Mouse (Mus musculus): Measurements from ENCODE around the gene Ncaph2. TPM values are rescaled to one million over a fixed set of nuclear protein-coding genes. Genes with fewer than 3 reads are reported as not detected.

Gene Ncaph2
- polyA plus RNA-seq (2015; fragmentation: Nextera tagmentation; extraction: Ambion mirVana): 115 and 122 TPM in 2 replicates

DNA sequence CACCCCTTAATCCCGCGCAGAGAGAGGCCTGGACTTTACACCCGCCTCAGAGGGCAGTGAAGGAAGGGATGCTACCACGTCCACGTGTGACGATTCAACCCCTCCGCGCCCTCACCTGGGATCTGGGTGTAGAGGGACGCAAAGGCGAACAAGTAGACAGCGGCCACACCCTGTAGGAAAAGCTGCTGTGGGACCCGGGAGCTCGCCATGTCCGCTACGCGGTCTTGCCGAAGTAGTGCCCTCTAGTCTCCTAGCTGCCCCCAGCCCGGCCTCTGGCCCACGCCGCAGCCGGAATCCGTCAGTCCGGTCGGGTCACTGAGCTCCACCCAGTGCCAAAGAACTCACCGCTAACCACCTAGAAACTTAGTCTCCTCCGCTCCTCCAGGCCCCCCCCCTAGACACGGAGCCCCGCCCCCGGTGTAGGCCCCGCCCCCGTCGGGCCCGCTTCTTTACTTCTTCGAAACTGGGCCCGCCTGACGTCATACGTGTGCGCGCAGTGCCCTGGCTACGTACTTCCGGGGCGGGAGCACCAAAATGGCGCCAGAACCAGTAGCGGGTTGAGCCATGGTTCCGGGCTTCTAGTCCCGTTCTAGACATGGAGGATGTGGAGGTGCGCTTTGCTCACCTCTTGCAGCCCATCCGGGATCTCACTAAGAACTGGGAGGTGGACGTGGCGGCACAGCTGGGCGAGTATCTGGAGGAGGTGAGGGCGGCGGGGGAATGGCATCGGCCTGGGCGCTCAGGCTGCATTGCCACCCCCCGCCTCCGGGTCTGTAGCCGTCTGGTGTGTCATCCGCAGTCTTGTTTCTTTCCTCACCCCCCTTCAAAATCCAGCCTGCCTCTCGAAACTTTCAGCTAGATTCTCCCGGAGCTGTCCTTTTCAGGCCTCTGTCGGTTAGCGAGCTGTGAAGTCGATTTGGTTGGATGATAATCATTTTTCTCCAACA, at the start of gene Ncaph2, which contains the start of gene Lmf2:
TSS of gene Ncaph2 (plus strand) at position 479 of the 947 bp plus-strand sequence.
TSS of gene Lmf2 (minus strand) at position 419 of the 947 bp plus-strand sequence.
- no peaks in the 10 kb centered on the region for H3K27me3 ChIP-seq (replicated peaks; ENCODE audit: control insufficient read depth, insufficient read depth, low read length)
- peaks cover 30% of the 10 kb centered on the region for H3K4me1 ChIP-seq (ENCODE audit: control insufficient read depth, insufficient read depth, low read depth, low read length)
- ATAC-seq: peak; percentile 95
- H3K4me3 ChIP-seq (ENCODE audit: low read length): peak within 1 kb of the TSS; percentile 56
- H3K9me3 ChIP-seq (ENCODE audit: control insufficient read depth, low read length): no peaks in the 10 kb centered on the region
- H3K9ac ChIP-seq (ENCODE audit: low read depth, low read length): peak within 1 kb of the TSS; percentile 77
- H3K27ac ChIP-seq (ENCODE audit: low read depth, low read length): peak within 1 kb of the TSS; percentile 83
- H3K4me2 ChIP-seq (ENCODE audit: low read length): peak within 1 kb of the TSS; percentile 89
- peaks cover 22% of the 10 kb centered on the region for H3K36me3 ChIP-seq (ENCODE audit: control insufficient read depth, insufficient read depth, low read length)
- WGBS: under 1% methylated on average over 60 of the region's 64 CpGs

DNA sequence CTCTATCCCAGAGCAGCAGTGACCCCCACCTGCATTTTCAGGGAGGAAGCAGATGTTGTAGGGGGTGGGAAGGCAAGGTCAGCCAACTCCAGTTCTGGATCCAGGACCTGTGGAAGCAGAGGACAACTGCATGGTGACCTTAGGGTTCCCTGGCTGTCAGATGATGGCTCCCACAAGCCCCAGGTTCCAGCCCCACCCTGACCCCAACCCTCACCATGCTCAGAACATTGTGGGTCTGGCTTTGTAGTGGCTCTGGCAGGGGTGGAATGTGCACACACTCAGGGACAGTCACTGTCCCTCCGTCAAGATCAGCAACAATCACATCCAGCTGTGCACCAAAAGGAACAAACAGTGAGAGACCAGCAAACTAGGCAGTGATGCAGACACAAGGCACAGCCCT, 49.6 kb upstream of the Ncaph2 start:
- WGBS: 47% methylated on average over 1 of the region's 1 CpGs
- Histone ChIP-seq H3K9ac (ENCODE audit: low read depth, low read length) (no peak overlapping the region), H3K4me1 (ENCODE audit: control insufficient read depth, insufficient read depth, low read depth, low read length) (peaks cover 4% of the 10 kb centered on the region), H3K4me3 (ENCODE audit: low read length) (no peak overlapping the region), H3K27ac (ENCODE audit: low read depth, low read length) (no peak overlapping the region), H3K27me3 (replicated peaks; ENCODE audit: control insufficient read depth, insufficient read depth, low read length) (no peaks in the 10 kb centered on the region), H3K36me3 (ENCODE audit: control insufficient read depth, insufficient read depth, low read length) (peaks cover 34% of the 10 kb centered on the region), H3K4me2 (ENCODE audit: low read length) (no peak overlapping the region), H3K9me3 (ENCODE audit: control insufficient read depth, low read length) (no peaks in the 10 kb centered on the region)
- no peak for ATAC-seq

DNA sequence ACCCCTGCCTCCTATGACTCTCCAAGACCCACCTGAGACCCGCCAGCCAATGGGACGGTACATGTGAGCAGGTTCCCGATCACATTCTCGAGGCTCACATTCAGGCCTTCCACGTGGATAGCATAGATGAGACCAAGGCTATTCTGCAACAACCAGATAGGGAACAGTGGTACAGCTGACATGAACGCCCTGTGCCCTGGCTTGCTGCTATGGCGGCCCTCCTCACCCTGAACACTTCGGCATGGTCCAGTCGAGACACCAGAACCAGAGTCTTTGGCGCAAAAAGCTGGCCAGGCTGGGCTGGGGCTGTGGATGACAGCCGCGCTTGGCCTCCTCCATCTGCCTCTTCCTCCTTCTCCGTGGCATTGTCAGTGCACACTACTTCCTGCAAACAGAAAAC, 48.1 kb upstream of the Ncaph2 start:
- H3K4me2 ChIP-seq (ENCODE audit: low read length): no peak overlapping the region
- H3K27me3 ChIP-seq (replicated peaks; ENCODE audit: control insufficient read depth, insufficient read depth, low read length): no peaks in the 10 kb centered on the region
- H3K9me3 ChIP-seq (ENCODE audit: control insufficient read depth, low read length): no peaks in the 10 kb centered on the region
- no peak overlapping the region for H3K27ac ChIP-seq (ENCODE audit: low read depth, low read length)
- peaks cover 19% of the 10 kb centered on the region for H3K36me3 ChIP-seq (ENCODE audit: control insufficient read depth, insufficient read depth, low read length)
- 90% methylated on average over 13 of the region's 13 CpGs for WGBS
- no peak overlapping the region for H3K9ac ChIP-seq (ENCODE audit: low read depth, low read length)
- H3K4me1 ChIP-seq (ENCODE audit: control insufficient read depth, insufficient read depth, low read depth, low read length): peaks cover 9% of the 10 kb centered on the region
- ATAC-seq: no peak
- no peak overlapping the region for H3K4me3 ChIP-seq (ENCODE audit: low read length)

DNA sequence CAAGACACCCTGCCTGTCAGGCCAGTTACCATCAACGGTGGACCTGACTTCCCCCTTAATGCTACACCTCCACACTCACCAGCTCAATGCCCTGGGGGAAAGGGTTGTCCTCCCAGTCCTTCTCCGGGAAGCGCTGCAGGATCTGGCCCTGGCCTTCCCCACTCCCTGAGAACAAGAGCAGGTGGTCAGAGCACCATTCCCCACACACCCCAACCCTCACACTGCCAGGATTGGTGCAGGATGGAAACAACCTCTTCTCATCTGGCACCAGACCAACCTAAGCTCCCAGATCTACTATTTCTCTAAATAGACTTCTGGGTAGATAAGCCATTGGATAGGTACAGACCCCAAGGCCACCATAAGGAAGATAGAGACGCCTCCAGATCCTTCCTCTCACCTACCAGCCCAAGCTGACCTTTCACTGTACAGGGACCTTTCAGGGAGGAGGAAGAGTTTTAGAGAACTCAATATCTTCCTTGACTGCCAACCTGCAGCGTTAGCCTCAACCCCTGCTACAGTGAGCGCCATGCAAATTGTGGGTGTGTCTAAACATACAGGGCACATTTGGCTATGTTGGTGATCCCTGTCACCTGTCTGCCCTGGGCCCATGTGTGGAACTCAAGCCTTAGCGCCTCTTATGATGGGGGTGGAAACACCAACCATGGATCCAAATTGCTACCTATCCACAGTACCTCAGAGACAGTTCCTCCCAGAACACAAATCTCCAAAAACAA, 46.9 kb upstream of the Ncaph2 start:
- no peak overlapping the region for H3K4me3 ChIP-seq (ENCODE audit: low read length)
- H3K27me3 ChIP-seq (replicated peaks; ENCODE audit: control insufficient read depth, insufficient read depth, low read length): no peaks in the 10 kb centered on the region
- no peak overlapping the region for H3K9ac ChIP-seq (ENCODE audit: low read depth, low read length)
- H3K36me3 ChIP-seq (ENCODE audit: control insufficient read depth, insufficient read depth, low read length): peaks cover 9% of the 10 kb centered on the region; the same call in 1 of the 2 replicates
- no peak for ATAC-seq
- H3K9me3 ChIP-seq (ENCODE audit: control insufficient read depth, low read length): no peaks in the 10 kb centered on the region
- peaks cover 20% of the 10 kb centered on the region for H3K4me1 ChIP-seq (ENCODE audit: control insufficient read depth, insufficient read depth, low read depth, low read length)
- H3K27ac ChIP-seq (ENCODE audit: low read depth, low read length): no peak overlapping the region
- 89% methylated on average over 7 of the region's 7 CpGs for WGBS
- no peak overlapping the region for H3K4me2 ChIP-seq (ENCODE audit: low read length)

DNA sequence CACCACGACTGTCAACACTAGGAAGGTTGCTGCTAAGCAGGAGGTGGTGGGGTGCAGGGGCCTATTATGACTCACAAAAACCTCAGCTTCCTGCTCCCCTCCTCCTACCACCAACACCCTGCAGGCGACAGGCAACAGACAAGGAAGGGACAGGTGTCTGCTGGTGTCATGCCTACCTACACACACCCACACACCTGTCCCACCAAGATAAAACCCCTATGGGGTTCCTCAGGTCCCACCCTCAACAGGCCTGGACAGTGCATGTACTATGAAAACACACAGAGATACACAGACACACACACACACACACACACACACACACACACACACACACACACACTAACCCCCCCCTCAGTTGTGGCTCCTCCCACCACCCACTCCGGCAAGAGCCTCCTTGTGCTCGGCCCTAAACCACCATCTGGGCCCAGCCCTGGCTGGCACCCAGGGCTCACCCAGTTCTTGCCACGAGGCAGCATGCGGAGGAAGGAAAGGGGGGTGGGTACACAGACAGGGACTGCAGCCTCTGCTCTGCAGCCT, 45.5 kb upstream of the Ncaph2 start:
- no peak overlapping the region for H3K4me3 ChIP-seq (ENCODE audit: low read length)
- H3K27me3 ChIP-seq (replicated peaks; ENCODE audit: control insufficient read depth, insufficient read depth, low read length): no peaks in the 10 kb centered on the region
- WGBS: 53% methylated on average over 6 of the region's 6 CpGs
- no peaks in the 10 kb centered on the region for H3K9me3 ChIP-seq (ENCODE audit: control insufficient read depth, low read length)
- H3K4me2 ChIP-seq (ENCODE audit: low read length): no peak overlapping the region
- ATAC-seq: no peak
- peaks cover 28% of the 10 kb centered on the region for H3K4me1 ChIP-seq (ENCODE audit: control insufficient read depth, insufficient read depth, low read depth, low read length)
- H3K9ac ChIP-seq (ENCODE audit: low read depth, low read length): no peak overlapping the region
- no peak overlapping the region for H3K27ac ChIP-seq (ENCODE audit: low read depth, low read length)
- H3K36me3 ChIP-seq (ENCODE audit: control insufficient read depth, insufficient read depth, low read length): peaks cover 3% of the 10 kb centered on the region; the same call in 1 of the 2 replicates

DNA sequence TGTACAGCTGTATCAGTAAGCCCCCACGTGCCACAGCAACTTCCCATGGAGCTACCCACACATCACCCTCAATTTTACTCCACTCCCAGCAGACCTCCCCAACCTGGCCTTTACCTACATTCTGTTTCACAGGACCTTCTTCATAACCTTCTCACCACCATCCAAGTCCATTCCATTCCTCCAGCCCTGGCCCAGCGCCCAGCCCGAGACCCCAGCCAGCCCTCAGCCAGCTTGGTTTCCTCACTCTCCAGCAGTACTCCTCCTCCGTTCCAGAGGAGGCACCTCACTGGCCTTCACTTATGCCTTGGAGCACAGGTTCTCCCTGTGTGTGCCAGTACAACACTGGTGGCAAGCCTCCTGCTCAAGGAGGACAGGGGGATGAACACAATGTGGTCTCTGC, 42.2 kb upstream of the Ncaph2 start:
- WGBS: 75% methylated on average over 4 of the region's 4 CpGs
- no peaks in the 10 kb centered on the region for H3K9me3 ChIP-seq (ENCODE audit: control insufficient read depth, low read length)
- H3K4me1 ChIP-seq (ENCODE audit: control insufficient read depth, insufficient read depth, low read depth, low read length): peaks cover 28% of the 10 kb centered on the region
- ATAC-seq: no peak
- H3K4me2 ChIP-seq (ENCODE audit: low read length): peak overlapping the region; percentile 93
- no peak overlapping the region for H3K9ac ChIP-seq (ENCODE audit: low read depth, low read length)
- no peaks in the 10 kb centered on the region for H3K27me3 ChIP-seq (replicated peaks; ENCODE audit: control insufficient read depth, insufficient read depth, low read length)
- no peak overlapping the region for H3K4me3 ChIP-seq (ENCODE audit: low read length)
- no peaks in the 10 kb centered on the region for H3K36me3 ChIP-seq (ENCODE audit: control insufficient read depth, insufficient read depth, low read length)
- no peak overlapping the region for H3K27ac ChIP-seq (ENCODE audit: low read depth, low read length)

DNA sequence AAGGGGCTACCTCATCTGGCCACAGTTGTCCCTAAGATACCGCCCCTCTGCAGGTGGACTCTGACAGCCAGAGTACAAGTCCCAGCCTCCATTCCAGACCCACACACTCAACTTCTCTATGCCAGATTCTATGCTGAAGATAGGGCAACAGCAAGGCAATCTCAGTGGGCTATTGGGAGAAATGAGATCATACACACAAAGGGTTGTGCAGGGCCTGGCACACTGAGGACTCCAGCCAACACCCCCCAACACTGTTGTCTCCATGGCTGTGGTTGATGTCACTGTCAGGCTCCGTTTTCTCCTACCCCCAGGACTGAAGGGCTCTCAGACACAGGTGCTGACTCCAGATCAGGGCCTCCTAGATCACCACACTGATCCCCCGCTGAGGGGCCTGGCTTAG, 41.4 kb upstream of the Ncaph2 start:
- no peaks in the 10 kb centered on the region for H3K27me3 ChIP-seq (replicated peaks; ENCODE audit: control insufficient read depth, insufficient read depth, low read length)
- no peak for ATAC-seq
- H3K27ac ChIP-seq (ENCODE audit: low read depth, low read length): no peak overlapping the region
- peaks cover 28% of the 10 kb centered on the region for H3K4me1 ChIP-seq (ENCODE audit: control insufficient read depth, insufficient read depth, low read depth, low read length)
- peak overlapping the region; percentile 93 for H3K4me2 ChIP-seq (ENCODE audit: low read length)
- H3K9me3 ChIP-seq (ENCODE audit: control insufficient read depth, low read length): no peaks in the 10 kb centered on the region
- peak overlapping the region; percentile 84 for H3K4me3 ChIP-seq (ENCODE audit: low read length)
- H3K36me3 ChIP-seq (ENCODE audit: control insufficient read depth, insufficient read depth, low read length): no peaks in the 10 kb centered on the region
- WGBS: 31% methylated on average over 3 of the region's 3 CpGs
- H3K9ac ChIP-seq (ENCODE audit: low read depth, low read length): peak overlapping the region; percentile 93

DNA sequence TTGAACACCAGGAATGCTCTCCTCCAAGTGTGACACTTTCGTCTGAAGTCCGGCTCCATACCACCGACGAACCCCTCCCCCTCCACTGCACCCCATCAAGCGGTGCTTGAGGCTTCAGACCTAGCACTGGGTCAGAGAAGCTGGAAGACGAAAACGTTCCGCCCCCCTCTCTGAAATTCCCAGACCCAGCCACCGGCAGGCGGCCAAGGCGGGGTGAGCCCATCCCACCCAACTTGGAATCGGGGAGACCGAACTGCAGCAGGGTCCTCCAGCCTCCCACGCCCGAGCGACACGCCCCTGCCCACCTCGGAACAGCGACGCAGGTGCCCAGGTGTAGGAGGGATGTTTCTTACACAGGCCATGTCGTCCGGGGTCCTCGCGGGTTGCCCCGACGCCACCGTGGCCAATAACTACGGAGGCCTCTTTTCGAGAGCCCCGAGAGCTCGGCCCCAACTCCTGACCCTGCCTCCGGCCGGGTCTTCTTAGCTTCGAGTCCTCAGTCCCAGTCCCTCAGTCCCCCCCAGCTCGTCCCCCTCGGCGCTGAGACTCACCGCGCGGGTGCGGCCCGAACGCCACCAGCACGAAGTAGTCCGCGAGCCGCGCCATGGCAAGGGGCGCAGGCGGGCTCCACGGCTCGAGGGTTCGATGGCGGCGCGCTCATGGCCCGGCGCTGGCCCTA, 40.9 kb upstream of the Ncaph2 start:
- peaks cover 28% of the 10 kb centered on the region for H3K4me1 ChIP-seq (ENCODE audit: control insufficient read depth, insufficient read depth, low read depth, low read length)
- peak overlapping the region; percentile 93 for H3K4me2 ChIP-seq (ENCODE audit: low read length)
- peak overlapping the region; percentile 79 for H3K27ac ChIP-seq (ENCODE audit: low read depth, low read length)
- no peaks in the 10 kb centered on the region for H3K36me3 ChIP-seq (ENCODE audit: control insufficient read depth, insufficient read depth, low read length)
- ATAC-seq: peak; percentile 6
- WGBS: under 1% methylated on average over 49 of the region's 58 CpGs
- no peaks in the 10 kb centered on the region for H3K27me3 ChIP-seq (replicated peaks; ENCODE audit: control insufficient read depth, insufficient read depth, low read length)
- no peaks in the 10 kb centered on the region for H3K9me3 ChIP-seq (ENCODE audit: control insufficient read depth, low read length)
- H3K4me3 ChIP-seq (ENCODE audit: low read length): peak overlapping the region; percentile 84
- peak overlapping the region; percentile 93 for H3K9ac ChIP-seq (ENCODE audit: low read depth, low read length)

Data from hindbrain, embryonic 16.5 days (tissue).